Mouse (Mus musculus) MEL (cell line): ENCODE data around the gene Dusp2. TPM values are rescaled to one million over a fixed set of nuclear protein-coding genes. Genes with fewer than 3 reads are reported as not detected.

ENCODE experiments used
- DNase-seq: peaks from one replicate; pipeline ENCODE4 v3.0.0; 2011; ENCODE audit warnings: low read depth, low spot score
- H3K27ac ChIP-seq: 2 replicates; pipeline ENCODE4 v1.5.1; 2012; ENCODE audit warnings: low read depth, mild to moderate bottlenecking, control low read depth, low read length, moderate library complexity; ENCODE audit not compliant: control insufficient read depth
- H3K27me3 ChIP-seq, 2 experiments: fragments of 150-350 bp in 1 of 2; sonication (generic) in 1 of 2; 2 replicates each; pipeline ENCODE4 v1.6.1; 2012; ENCODE audit warnings: low read length in 2 of 2, mild to moderate bottlenecking in 2 of 2, improper control_type of control experiment in 1 of 2, moderate library complexity in 1 of 2; ENCODE audit not compliant: insufficient read depth in 2 of 2, control insufficient read depth in 1 of 2
- H3K36me3 ChIP-seq, 2 experiments: 2 replicates each; pipeline ENCODE4 v1.6.1; 2012 to 2014; ENCODE audit warnings: low read length in 2 of 2, improper control_type of control experiment in 1 of 2, inconsistent platforms in 1 of 2, mild to moderate bottlenecking in 1 of 2; ENCODE audit not compliant: insufficient read depth in 2 of 2, control insufficient read depth in 1 of 2
- H3K4me1 ChIP-seq, 2 experiments: fragments of 150-350 bp in 1 of 2; sonication (generic) in 1 of 2; 2 replicates each; pipeline ENCODE4 v1.6.1; 2012; ENCODE audit warnings: low read length in 2 of 2, improper control_type of control experiment in 1 of 2, mild to moderate bottlenecking in 1 of 2; ENCODE audit not compliant: insufficient read depth in 2 of 2, control insufficient read depth in 1 of 2
- H3K4me3 ChIP-seq, 2 experiments: fragments of 150-350 bp in 1 of 2; sonication (generic) in 1 of 2; 2 replicates each; pipeline ENCODE4 v1.5.1; 2012; ENCODE audit warnings: low read depth in 2 of 2, low read length in 2 of 2, mild to moderate bottlenecking in 2 of 2, moderate library complexity in 2 of 2, control low read depth in 1 of 2, improper control_type of control experiment in 1 of 2; ENCODE audit not compliant: control insufficient read depth in 1 of 2, insufficient read depth in 1 of 2
- H3K79me2 ChIP-seq: 2 replicates; pipeline ENCODE4 v1.6.1; 2012; ENCODE audit warnings: mild to moderate bottlenecking, low read length, moderate library complexity; ENCODE audit not compliant: control insufficient read depth, poor library complexity, insufficient read depth
- H3K9ac ChIP-seq: 2 replicates; pipeline ENCODE4 v1.6.1; 2012; ENCODE audit warnings: low read depth, mild to moderate bottlenecking, control low read depth, low read length, moderate library complexity; ENCODE audit not compliant: control insufficient read depth, poor library complexity, severe bottlenecking
- H3K9me3 ChIP-seq: fragments of 150-350 bp; sonication (generic); replicated peaks from 2 replicates; pipeline ENCODE4 v1.6.1; 2012; ENCODE audit warnings: mild to moderate bottlenecking, low read length, improper control_type of control experiment, moderate library complexity; ENCODE audit not compliant: insufficient read depth
- GABPA ChIP-seq: IDR thresholded peaks from 2 replicates; pipeline ENCODE4 v1.6.1; 2012; ENCODE audit warnings: low read depth, mild to moderate bottlenecking, inconsistent platforms, low read length, improper control_type of control experiment, moderate library complexity
- polyA plus RNA-seq, 2 experiments: library from polyadenylated mRNA; stranded (reverse) in 1 of 2; unstranded in 1 of 2; fragments of >175 nt in 1 of 2; fragments of >200 nt in 1 of 2; gene quantifications; 2 replicates each; pipeline versions ENCODE4 v1.2.1 to v1.2.4; 2012; ENCODE audit warnings: low replicate concordance in 2 of 2, low read depth in 1 of 2; ENCODE audit not compliant: insufficient read length in 2 of 2, insufficient read depth in 1 of 2, missing spikeins in 1 of 2
- total RNA-seq: library from RNA; depleted of rRNA; stranded (reverse); fragments of 300-350 nt; gene quantifications from 2 replicates; pipeline ENCODE4 v1.2.3, GENCODE M21; 2012; rRNA removed

The Dusp2 gene
- total and polyA plus RNA-seq, 3 experiments, result 10.4 to 11.6 TPM; not detected in 1

DNA sequence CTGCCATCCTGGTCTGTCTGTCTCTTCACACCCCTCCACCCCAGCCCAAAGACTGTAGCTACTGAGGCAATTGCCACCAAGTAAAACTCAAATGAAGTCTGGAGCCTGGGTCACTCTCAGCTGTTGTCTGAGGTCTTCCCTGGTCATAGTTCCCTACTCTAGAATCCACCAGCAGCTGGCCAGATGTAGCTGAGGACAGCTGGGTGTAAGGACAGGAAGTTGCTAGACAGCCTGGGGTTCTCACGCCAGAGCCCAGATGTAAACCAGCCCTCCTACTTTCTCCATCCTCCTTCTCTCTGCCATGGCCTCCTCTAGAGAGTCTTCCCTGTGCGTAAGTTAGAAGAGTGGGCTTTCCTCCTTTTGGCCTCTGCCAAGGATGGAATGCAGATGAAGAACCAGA lies 51.6 kb downstream of the Dusp2 start:
- no peaks in the 10 kb centered on the region for H3K4me1 ChIP-seq
- 0 out of 4 replicates have a peak, but pooled peaks cover 0 to 2% of the 10 kb centered on the region in 2 experiments for H3K27me3 ChIP-seq
- no peak for DNase-seq
- no peak overlapping the region for H3K4me3 ChIP-seq
- no peaks in the 10 kb centered on the region for H3K79me2 ChIP-seq
- H3K27ac ChIP-seq, result no peak overlapping the region
- no peaks in the 10 kb centered on the region for H3K36me3 ChIP-seq
- no peak for TF ChIP-seq GABPA
- no peak overlapping the region for H3K9ac ChIP-seq
- H3K9me3 ChIP-seq, result no peaks in the 10 kb centered on the region

Other genes with a start within 250 kb of the Dusp2 start
- gene Ncaph, start 202.2 kb upstream of the Dusp2 start, total RNA-seq, result 37.5 and 41.5 TPM in 2 replicates
- 10 to 100 TPM in 1 of 2 experiments, not detected in 1; 49.4 TPM for gene Ncaph, start 202.2 kb upstream of the Dusp2 start, polyA plus RNA-seq
- gene Itpripl1, start 192.7 kb upstream of the Dusp2 start, total RNA-seq, result 20.6 and 22.7 TPM in 2 replicates
- gene Itpripl1, start 192.7 kb upstream of the Dusp2 start, polyA plus RNA-seq, result 10 to 100 TPM in 1 of 2 experiments, not detected in 1; 27.3 TPM
- gene 1810024B03Rik, start 127.9 kb upstream of the Dusp2 start, total RNA-seq, result 1.2 and 1.5 TPM in 2 replicates
- 1 to 10 TPM in 1 of 2 experiments, not detected in 1; 1.9 TPM for gene 1810024B03Rik, start 127.9 kb upstream of the Dusp2 start, polyA plus RNA-seq
- gene Snrnp200, start 127.8 kb upstream of the Dusp2 start, total RNA-seq, result 114 and 122 TPM in 2 replicates
- 100 to 1,000 TPM in 1 of 2 experiments, 10 to 100 TPM in 1; 67.5 to 137 TPM for gene Snrnp200, start 127.8 kb upstream of the Dusp2 start, polyA plus RNA-seq
- gene Ciao1, start 88.3 kb upstream of the Dusp2 start, total RNA-seq, result 77.8 and 86.3 TPM in 2 replicates
- gene Ciao1, start 88.3 kb upstream of the Dusp2 start, polyA plus RNA-seq, result 10 to 100 TPM in 1 of 2 experiments, not detected in 1; 83.8 TPM
- gene Tmem127, start 88.3 kb upstream of the Dusp2 start, total RNA-seq, result 8.3 and 10.3 TPM in 2 replicates
- gene Tmem127, start 88.3 kb upstream of the Dusp2 start, polyA plus RNA-seq, result 10 to 100 TPM in 1 of 2 experiments, not detected in 1; 16.6 TPM
- gene Stard7, start 65.9 kb upstream of the Dusp2 start, total RNA-seq, result 87.9 and 88.0 TPM in 2 replicates
- 100 to 1,000 TPM in 1 of 2 experiments, 10 to 100 TPM in 1; 87.7 to 134 TPM for gene Stard7, start 65.9 kb upstream of the Dusp2 start, polyA plus RNA-seq
- not detected in 2 replicates for gene Astl, start 2.5 kb downstream of the Dusp2 start, total RNA-seq
- not detected for gene Astl, start 2.5 kb downstream of the Dusp2 start, polyA plus RNA-seq
- not detected in 2 replicates for gene Adra2b, start 27.0 kb downstream of the Dusp2 start, total RNA-seq
- gene Adra2b, start 27.0 kb downstream of the Dusp2 start, polyA plus RNA-seq, result not detected
- not detected in 2 replicates for gene Gpat2, start 89.0 kb downstream of the Dusp2 start, total RNA-seq
- gene Gpat2, start 89.0 kb downstream of the Dusp2 start, polyA plus RNA-seq, result under 1 TPM in 1 of 2 experiments, not detected in 1; 0.07 TPM
- gene Fahd2a, start 108.4 kb downstream of the Dusp2 start, total RNA-seq, result 7.2 and 8.2 TPM in 2 replicates
- 1 to 10 TPM in 1 of 2 experiments, not detected in 1; 6.8 TPM for gene Fahd2a, start 108.4 kb downstream of the Dusp2 start, polyA plus RNA-seq
- not detected in 2 replicates for gene Kcnip3, start 185.9 kb downstream of the Dusp2 start, total RNA-seq
- under 1 TPM in 1 of 2 experiments, not detected in 1; 0.22 TPM for gene Kcnip3, start 185.9 kb downstream of the Dusp2 start, polyA plus RNA-seq
- not detected in 2 replicates for gene Prom2, start 205.3 kb downstream of the Dusp2 start, total RNA-seq
- gene Prom2, start 205.3 kb downstream of the Dusp2 start, polyA plus RNA-seq, result not detected